Mouse (Mus musculus) cerebellum, adult 2 months (tissue): Measurements from ENCODE around the gene Fgd2. TPM values are rescaled to one million over a fixed set of nuclear protein-coding genes. Genes with fewer than 3 reads are reported as not detected.

Experiments
- DNase-seq, 2 experiments: peaks; one replicate each; pipeline ENCODE4 v3.0.0; 2021
- H3K27ac ChIP-seq: fragments of 200-500 bp; 2 replicates; pipeline ENCODE4 v1.5.1; 2012; ENCODE audit warnings: low read length, control low read depth, inconsistent platforms; ENCODE audit not compliant: insufficient read depth
- H3K27me3 ChIP-seq: fragments of 200-500 bp; 2 replicates; pipeline ENCODE4 v1.6.1; 2012; ENCODE audit warnings: inconsistent platforms, mild to moderate bottlenecking, low read length, moderate library complexity; ENCODE audit not compliant: control insufficient read depth, insufficient read depth
- H3K4me1 ChIP-seq: fragments of 200-500 bp; 2 replicates; pipeline ENCODE4 v1.6.1; 2011; ENCODE audit warnings: low read length; ENCODE audit not compliant: control insufficient read depth, insufficient read depth
- H3K4me3 ChIP-seq: fragments of 200-500 bp; replicated peaks from 2 replicates; pipeline ENCODE3; 2011; ENCODE audit warnings: mild to moderate bottlenecking, low read depth, low read length, control low read depth; ENCODE audit not compliant: insufficient read depth
- CTCF ChIP-seq: fragments of 200-500 bp; IDR thresholded peaks from 2 replicates; pipeline ENCODE4 v1.5.1; 2011; ENCODE audit warnings: low read depth, mild to moderate bottlenecking, control low read depth, low read length, moderate library complexity, borderline replicate concordance; ENCODE audit not compliant: insufficient read depth
- POLR2A ChIP-seq: fragments of 200-500 bp; IDR thresholded peaks from 2 replicates; pipeline ENCODE4 v1.6.1; 2011; ENCODE audit warnings: low read length, control low read depth, borderline replicate concordance; ENCODE audit not compliant: insufficient read depth
- WGBS: fragments of 180-500 bp; shearing (Covaris S2); methylation state at CpG from one replicate; pipeline ENCODE4 v1.1.7; 2018; 5-methylcytosine and 5-hydroxymethylcytosine counted together
- polyA plus RNA-seq: library from polyadenylated mRNA; depleted of rRNA; stranded (reverse); fragments of >200 nt; gene quantifications from 2 replicates; pipeline ENCODE4 v1.2.3, GENCODE M21; 2012

The Fgd2 gene
- polyA plus RNA-seq, 1 experiment, result 5.9 TPM

- Histone ChIP-seq H3K4me3 (no peak overlapping the region), H3K27me3 (no peaks in the 10 kb centered on the region; the same call in 1 of the 2 replicates), H3K4me1 (peaks cover 26% of the 10 kb centered on the region), H3K27ac (no peak overlapping the region)
- WGBS, result 84% methylated on average over 9 of the region's 9 CpGs
- no peak for TF ChIP-seq POLR2A
- TF ChIP-seq CTCF, result no peak
- DNase-seq, result no peak
These were observed 33.0 kb upstream of the Fgd2 start for GRCm38 (mm10) chr17:29327691-29328090.

GRCm38 (mm10) chr17:29330221-29330620 lies 30.5 kb upstream of the Fgd2 start:
- peak in 1 of 2 experiments; percentile 26 for DNase-seq
- 85% methylated on average over 3 of the region's 3 CpGs for WGBS
- Histone ChIP-seq H3K4me3 (no peak overlapping the region), H3K4me1 (peaks cover 37% of the 10 kb centered on the region), H3K27me3 (no peaks in the 10 kb centered on the region; the same call in 1 of the 2 replicates), H3K27ac (peak overlapping the region; percentile 92)
- TF ChIP-seq CTCF (no peak), POLR2A (no peak)

- Histone ChIP-seq H3K4me3 (no peak overlapping the region), H3K27ac (peak overlapping the region; percentile 92), H3K4me1 (peaks cover 39% of the 10 kb centered on the region), H3K27me3 (no peaks in the 10 kb centered on the region; the same call in 1 of the 2 replicates)
- 11% methylated on average over 5 of the region's 5 CpGs for WGBS
- DNase-seq, result peak; percentile 77 to 91
- no peak for TF ChIP-seq POLR2A
- TF ChIP-seq CTCF, result peak; percentile 49; the same call in 1 of the 2 replicates
These were observed 29.9 kb upstream of the Fgd2 start for GRCm38 (mm10) chr17:29330671-29331410.

GRCm38 (mm10) chr17:29332186-29332685 lies 28.5 kb upstream of the Fgd2 start:
- DNase-seq, result peak in 1 of 2 experiments; percentile 24
- Histone ChIP-seq H3K4me3 (no peak overlapping the region), H3K27ac (0 out of 2 replicates have a peak overlapping the region, but pooled peaks have one; percentile 81), H3K27me3 (no peaks in the 10 kb centered on the region), H3K4me1 (peaks cover 39% of the 10 kb centered on the region)
- 89% methylated on average over 4 of the region's 4 CpGs for WGBS
- TF ChIP-seq CTCF, result no peak
- no peak for TF ChIP-seq POLR2A

GRCm38 (mm10) chr17:29336266-29336990 lies 24.3 kb upstream of the Fgd2 start:
- H3K4me3 ChIP-seq, result no peak overlapping the region
- H3K4me1 ChIP-seq, result peaks cover 50% of the 10 kb centered on the region
- 93% methylated on average over 19 of the region's 19 CpGs for WGBS
- no peak for DNase-seq
- no peaks in the 10 kb centered on the region for H3K27me3 ChIP-seq
- TF ChIP-seq POLR2A (no peak), CTCF (no peak)
- H3K27ac ChIP-seq, result no peak overlapping the region

GRCm38 (mm10) chr17:29337979-29338823 lies 22.5 kb upstream of the Fgd2 start:
- peaks cover 52% of the 10 kb centered on the region for H3K4me1 ChIP-seq
- DNase-seq, result no peak
- 32% methylated on average over 9 of the region's 9 CpGs for whole genome bisulfite sequencing
- H3K4me3 ChIP-seq, result no peak overlapping the region
- H3K27me3 ChIP-seq, result no peaks in the 10 kb centered on the region
- TF ChIP-seq CTCF (no peak), POLR2A (no peak)
- H3K27ac ChIP-seq, result no peak overlapping the region

- Histone ChIP-seq H3K27ac (no peak overlapping the region), H3K4me3 (no peak overlapping the region), H3K4me1 (peaks cover 43% of the 10 kb centered on the region), H3K27me3 (no peaks in the 10 kb centered on the region)
- WGBS, result 10% methylated on average over 11 of the region's 11 CpGs
- peak; percentile 50 to 56 for DNase-seq
- no peak for TF ChIP-seq POLR2A
- no peak for TF ChIP-seq CTCF
These were observed 21.4 kb upstream of the Fgd2 start for GRCm38 (mm10) chr17:29339170-29339768.
